ENCODE assay signal across 15 mouse cellular contexts in the genomic region with DNA sequence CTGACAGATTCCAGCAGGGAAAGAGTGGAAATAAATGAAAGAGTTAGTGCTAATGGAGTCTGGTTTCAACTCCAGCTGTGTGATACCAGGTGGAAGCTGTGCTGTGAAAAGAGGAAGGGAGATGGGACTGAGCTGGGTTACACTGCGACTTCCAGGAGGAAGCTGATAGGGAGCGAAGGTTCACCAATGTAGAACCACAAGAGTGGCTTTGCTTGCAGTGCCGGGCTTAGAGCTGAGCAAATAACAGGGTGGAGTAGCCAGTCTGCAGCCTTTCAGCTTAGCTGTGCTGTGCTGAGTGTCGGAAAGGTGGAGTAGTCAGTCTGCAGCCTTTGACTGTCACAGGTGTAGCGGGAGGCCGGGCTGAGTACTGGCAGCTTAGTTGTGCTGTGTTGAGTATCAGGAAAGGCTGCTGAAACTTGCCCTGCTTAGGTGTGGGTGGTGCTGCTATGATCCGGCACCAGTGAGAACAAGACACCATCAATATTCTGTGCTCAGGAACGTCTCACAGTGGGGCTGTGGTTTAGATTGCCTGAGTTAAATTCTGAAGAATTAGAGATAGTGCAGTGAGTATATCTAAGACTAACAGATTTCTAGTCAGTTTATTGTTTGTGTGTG.
"Had no signal": no experiment of that assay in that cellular context is flagged by ENCODE, and none has a peak within 500 bp of the region (broad histone marks: within the 10 kb centered on the region; RNA-seq: fewer than 3 reads in every experiment).

No protein-coding gene starts in this region.

- H3K27me3 ChIP-seq: liver, embryonic 13.5 days; midbrain, embryonic 13.5 days; stomach, embryonic 15.5 days had no signal

- H3K9ac ChIP-seq: liver, embryonic 13.5 days; midbrain, embryonic 13.5 days; stomach, embryonic 15.5 days had no signal

- H3K4me3 ChIP-seq: layer of hippocampus, adult 2 months; liver, embryonic 13.5 days; midbrain, embryonic 13.5 days; stomach, embryonic 15.5 days had no signal

- ATAC-seq: midbrain, embryonic 13.5 days had no signal

- H3K4me2 ChIP-seq: liver, embryonic 13.5 days; midbrain, embryonic 13.5 days; stomach, embryonic 15.5 days had no signal

- H3K36me3 ChIP-seq: liver, embryonic 13.5 days; midbrain, embryonic 13.5 days; stomach, embryonic 15.5 days had no signal

- H3K9me3 ChIP-seq: liver, embryonic 13.5 days; midbrain, embryonic 13.5 days; stomach, embryonic 15.5 days had no signal

- DNase-seq: kidney, adult 2 months; kidney, postnatal 25 days; layer of hippocampus, adult 9-11 months; liver, embryonic 13.5 days; lung, adult 2 months; lung, postnatal 14 days; lung, postnatal 4 days; right cerebral cortex, postnatal 25 days; spleen, adult 18-20 months; thymus, adult 2 months; thymus, postnatal 14 days had no signal

- H3K4me1 ChIP-seq: liver, embryonic 13.5 days; midbrain, embryonic 13.5 days; stomach, embryonic 15.5 days had no signal

- H3K27ac ChIP-seq: kidney, postnatal 0 days; layer of hippocampus, adult 2 months; liver, embryonic 13.5 days; midbrain, embryonic 13.5 days; stomach, embryonic 15.5 days had no signal
